Mouse (Mus musculus): ENCODE results near the gene Ssr1. TPM values are rescaled to one million over a fixed set of nuclear protein-coding genes. Genes with fewer than 3 reads are reported as not detected.

The Ssr1 gene
- polyA plus RNA-seq, 1 experiment, result 29.4 TPM

DNA sequence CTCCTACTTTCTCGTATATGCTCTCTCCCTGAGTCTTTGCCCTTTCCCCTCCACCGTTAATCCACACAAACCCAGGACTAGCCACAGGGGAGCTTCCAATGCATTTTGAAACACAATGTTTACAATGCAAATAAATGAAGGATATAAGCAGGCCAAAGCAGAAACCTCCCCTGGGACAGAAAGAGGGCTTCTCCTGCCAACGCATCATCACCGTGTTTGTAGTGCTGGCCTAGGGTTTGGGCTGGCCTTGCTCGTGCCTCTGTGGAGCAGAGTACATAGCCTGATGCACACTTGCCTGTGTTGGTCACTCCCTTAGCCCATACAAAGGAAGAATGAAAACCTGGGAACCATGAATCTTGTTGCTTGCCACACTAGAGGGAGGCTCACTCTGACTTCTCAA is 53.4 kb downstream of the Ssr1 start:
- H3K36me3 ChIP-seq (replicated peaks; ENCODE audit: low read length), result peaks cover 100% of the 10 kb centered on the region
- no peaks in the 10 kb centered on the region for H3K27me3 ChIP-seq (replicated peaks)
- peaks cover 49% of the 10 kb centered on the region for H3K4me1 ChIP-seq
- H3K9me3 ChIP-seq, result no peaks in the 10 kb centered on the region
- H3K4me3 ChIP-seq (replicated peaks), result no peak overlapping the region
- no peak for TF ChIP-seq FLI1 (IDR thresholded peaks at IDR 0.05; ENCODE audit: low read length)
- TF ChIP-seq GATA1 (IDR thresholded peaks at IDR 0.05; ENCODE audit: borderline replicate concordance, low read length), result no peak

DNA sequence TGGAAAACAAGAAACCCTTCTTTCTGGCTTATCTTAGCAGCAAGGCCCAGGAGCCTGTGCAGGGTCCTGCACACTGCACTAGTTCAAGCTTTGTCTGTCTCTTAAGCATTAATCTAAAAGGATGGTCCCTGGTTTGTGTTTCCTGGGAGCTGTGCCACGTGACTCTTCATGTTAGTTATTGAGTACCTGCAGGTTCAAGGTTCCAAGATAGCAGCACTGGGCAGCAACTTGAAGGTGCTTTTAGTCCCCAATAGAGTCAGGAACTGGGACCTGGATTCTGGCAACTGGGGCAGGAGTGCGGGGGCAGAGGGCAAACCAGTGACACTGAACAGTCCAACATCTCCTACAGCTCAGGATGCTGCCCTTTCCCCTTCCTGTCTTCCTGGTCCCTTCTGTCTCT is 53.9 kb downstream of the Ssr1 start:
- TF ChIP-seq FLI1 (IDR thresholded peaks at IDR 0.05; ENCODE audit: low read length), result no peak
- TF ChIP-seq GATA1 (IDR thresholded peaks at IDR 0.05; ENCODE audit: borderline replicate concordance, low read length), result no peak
- Histone ChIP-seq H3K27me3 (replicated peaks) (no peaks in the 10 kb centered on the region), H3K4me1 (peaks cover 46% of the 10 kb centered on the region), H3K4me3 (replicated peaks) (no peak overlapping the region), H3K36me3 (replicated peaks; ENCODE audit: low read length) (peaks cover 100% of the 10 kb centered on the region), H3K9me3 (no peaks in the 10 kb centered on the region)

DNA sequence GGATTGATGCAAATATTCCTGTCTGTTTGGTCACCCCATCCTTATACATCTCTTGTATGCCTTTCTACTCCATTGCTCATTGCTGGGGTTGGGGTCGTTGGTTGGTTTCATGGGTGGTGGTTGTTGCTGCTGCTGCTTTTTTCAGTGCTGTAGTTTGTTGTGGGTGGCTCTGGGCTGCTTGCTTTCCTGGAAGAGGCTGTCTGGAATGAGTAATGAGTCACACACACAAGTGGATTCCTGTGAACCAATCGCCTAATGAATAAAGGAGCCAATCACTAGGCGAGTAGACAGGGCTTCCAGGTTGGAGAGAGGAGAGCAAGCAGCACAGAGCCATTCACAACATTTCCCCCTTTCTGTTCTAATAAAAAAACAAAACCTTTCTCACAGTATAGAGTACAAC is 57.7 kb downstream of the Ssr1 start:
- H3K27me3 ChIP-seq (replicated peaks), result no peaks in the 10 kb centered on the region
- H3K4me3 ChIP-seq (replicated peaks), result no peak overlapping the region
- TF ChIP-seq FLI1 (IDR thresholded peaks at IDR 0.05; ENCODE audit: low read length) (no peak), GATA1 (IDR thresholded peaks at IDR 0.05; ENCODE audit: borderline replicate concordance, low read length) (no peak)
- H3K36me3 ChIP-seq (replicated peaks; ENCODE audit: low read length), result peaks cover 100% of the 10 kb centered on the region
- H3K9me3 ChIP-seq, result no peaks in the 10 kb centered on the region
- H3K4me1 ChIP-seq, result peaks cover 22% of the 10 kb centered on the region

DNA sequence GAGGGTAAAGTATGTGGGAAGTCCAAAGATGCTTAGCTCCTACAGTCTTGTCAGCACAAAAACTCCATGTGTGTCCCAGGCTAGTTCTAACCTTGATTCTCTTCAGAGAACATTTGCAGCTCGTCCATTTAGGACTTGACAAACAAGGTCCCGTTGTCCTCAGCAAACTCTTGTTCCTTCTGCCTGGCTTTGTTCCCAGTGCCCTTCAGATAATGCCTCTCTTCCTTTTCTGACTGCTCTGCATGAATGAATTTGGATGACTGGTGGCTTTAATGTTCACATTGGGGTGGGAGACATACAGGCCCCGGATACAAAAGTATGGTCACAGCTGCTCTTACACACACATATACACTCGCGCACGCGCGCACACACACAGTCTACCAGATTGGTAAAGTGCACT is 59.1 kb downstream of the Ssr1 start:
- Histone ChIP-seq H3K27me3 (replicated peaks) (no peaks in the 10 kb centered on the region), H3K36me3 (replicated peaks; ENCODE audit: low read length) (peaks cover 100% of the 10 kb centered on the region)
- TF ChIP-seq FLI1 (IDR thresholded peaks at IDR 0.05; ENCODE audit: low read length) (no peak), GATA1 (IDR thresholded peaks at IDR 0.05; ENCODE audit: borderline replicate concordance, low read length) (no peak)

DNA sequence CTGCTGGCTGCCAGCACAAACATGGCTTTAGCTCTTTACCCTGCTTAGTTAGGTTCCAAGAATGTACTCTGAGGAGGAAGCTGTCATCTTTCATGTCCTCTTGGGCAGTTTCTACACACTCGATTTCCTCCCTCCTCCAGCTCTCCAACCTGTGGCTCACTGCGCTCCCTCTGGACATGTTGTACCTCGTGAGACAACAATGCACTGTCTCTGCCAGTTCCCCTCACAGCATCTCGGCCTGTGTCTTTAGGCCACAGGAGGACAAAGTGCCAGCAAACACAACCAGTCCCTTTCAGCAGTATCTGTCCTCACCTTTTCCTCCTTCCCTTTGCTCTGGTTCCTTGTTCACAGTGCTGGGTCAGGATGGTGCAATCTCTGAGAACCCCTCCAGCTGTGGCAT is 59.9 kb downstream of the Ssr1 start:
- Histone ChIP-seq H3K36me3 (replicated peaks; ENCODE audit: low read length) (peaks cover 100% of the 10 kb centered on the region), H3K9me3 (no peaks in the 10 kb centered on the region), H3K4me3 (replicated peaks) (no peak overlapping the region), H3K4me1 (peaks cover 18% of the 10 kb centered on the region), H3K27me3 (replicated peaks) (no peaks in the 10 kb centered on the region)
- TF ChIP-seq GATA1 (IDR thresholded peaks at IDR 0.05; ENCODE audit: borderline replicate concordance, low read length), result no peak
- TF ChIP-seq FLI1 (IDR thresholded peaks at IDR 0.05; ENCODE audit: low read length), result no peak

More for the DNA sequence above, 59.1 kb downstream of the Ssr1 start:
- no peak overlapping the region for H3K4me3 ChIP-seq (replicated peaks)
- no peaks in the 10 kb centered on the region for H3K9me3 ChIP-seq
- peaks cover 16% of the 10 kb centered on the region for H3K4me1 ChIP-seq

DNA sequence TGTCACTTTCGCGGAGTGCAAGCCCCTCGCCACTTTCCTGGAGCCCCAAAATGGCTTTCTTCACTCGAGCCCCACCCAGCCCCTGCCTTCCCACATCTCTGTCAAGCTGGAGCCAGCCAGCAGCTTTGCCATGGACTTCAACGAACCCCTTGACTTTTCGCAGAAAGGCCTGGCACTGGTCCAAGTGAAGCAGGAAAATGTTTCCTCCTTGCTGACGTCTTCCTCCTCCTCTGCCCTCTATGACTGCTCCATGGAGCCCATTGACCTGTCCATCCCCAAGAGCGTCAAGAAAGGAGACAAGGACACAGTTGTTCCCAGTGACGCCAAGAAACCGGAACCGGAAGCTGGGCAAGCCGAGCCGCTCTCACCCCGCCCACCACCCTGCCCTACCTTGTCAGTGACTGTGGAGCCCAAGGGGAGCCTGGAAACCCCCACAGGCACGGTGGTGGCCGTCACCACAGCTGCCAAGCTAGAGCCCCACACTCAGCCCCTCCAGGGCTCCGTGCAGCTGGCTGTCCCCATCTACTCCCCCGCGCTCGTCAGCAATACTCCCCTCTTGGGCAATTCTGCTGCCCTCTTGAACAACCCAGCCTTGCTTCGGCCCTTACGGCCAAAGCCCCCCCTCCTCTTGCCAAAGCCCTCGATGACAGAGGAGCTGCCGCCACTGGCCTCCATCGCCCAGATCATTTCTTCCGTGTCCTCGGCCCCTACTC is 62.7 kb downstream of the Ssr1 start:
- Histone ChIP-seq H3K4me3 (replicated peaks) (no peak overlapping the region), H3K27me3 (replicated peaks) (no peaks in the 10 kb centered on the region), H3K9me3 (no peaks in the 10 kb centered on the region), H3K36me3 (replicated peaks; ENCODE audit: low read length) (peaks cover 100% of the 10 kb centered on the region), H3K4me1 (peaks cover 21% of the 10 kb centered on the region)
- TF ChIP-seq FLI1 (IDR thresholded peaks at IDR 0.05; ENCODE audit: low read length) (no peak), GATA1 (IDR thresholded peaks at IDR 0.05; ENCODE audit: borderline replicate concordance, low read length) (no peak)

DNA sequence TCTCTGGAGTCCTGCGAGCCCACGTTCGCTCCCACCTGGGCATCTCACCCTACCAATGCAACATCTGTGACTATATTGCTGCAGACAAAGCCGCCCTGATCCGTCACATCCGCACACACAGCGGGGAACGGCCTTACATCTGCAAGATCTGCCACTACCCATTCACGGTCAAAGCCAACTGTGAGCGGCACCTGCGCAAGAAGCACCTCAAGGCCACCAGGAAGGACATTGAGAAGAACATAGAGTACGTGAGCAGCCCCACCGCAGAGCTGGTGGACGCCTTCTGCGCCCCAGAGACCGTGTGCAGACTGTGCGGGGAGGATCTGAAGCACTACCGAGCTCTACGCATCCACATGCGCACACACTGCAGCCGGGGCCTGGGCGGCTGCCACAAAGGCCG is 63.4 kb downstream of the Ssr1 start:
- no peaks in the 10 kb centered on the region for H3K9me3 ChIP-seq
- peaks cover 21% of the 10 kb centered on the region for H3K4me1 ChIP-seq
- H3K4me3 ChIP-seq (replicated peaks), result no peak overlapping the region
- TF ChIP-seq GATA1 (IDR thresholded peaks at IDR 0.05; ENCODE audit: borderline replicate concordance, low read length) (no peak), FLI1 (IDR thresholded peaks at IDR 0.05; ENCODE audit: low read length) (no peak)
- peaks cover 100% of the 10 kb centered on the region for H3K36me3 ChIP-seq (replicated peaks; ENCODE audit: low read length)
- H3K27me3 ChIP-seq (replicated peaks), result no peaks in the 10 kb centered on the region

DNA sequence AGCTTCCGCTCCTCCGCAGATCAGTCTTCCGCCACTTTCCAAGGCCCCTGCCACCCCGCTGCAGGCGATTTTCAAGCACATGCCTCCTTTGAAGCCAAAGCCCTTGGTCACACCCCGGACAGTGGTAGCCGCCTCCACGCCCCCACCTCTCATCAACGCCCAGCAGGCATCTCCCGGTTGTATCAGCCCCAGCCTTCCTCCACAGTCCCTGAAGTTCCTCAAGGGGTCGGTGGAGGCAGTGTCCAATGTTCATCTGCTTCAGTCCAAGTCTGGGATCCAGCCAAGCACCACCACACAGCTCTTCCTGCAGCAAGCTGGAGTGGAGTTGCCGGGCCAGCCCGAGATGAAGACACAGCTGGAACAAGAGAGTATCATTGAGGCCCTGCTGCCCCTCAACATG is 63.9 kb downstream of the Ssr1 start:
- Histone ChIP-seq H3K27me3 (replicated peaks) (no peaks in the 10 kb centered on the region), H3K4me3 (replicated peaks) (no peak overlapping the region), H3K4me1 (peaks cover 21% of the 10 kb centered on the region), H3K36me3 (replicated peaks; ENCODE audit: low read length) (peaks cover 100% of the 10 kb centered on the region), H3K9me3 (no peaks in the 10 kb centered on the region)
- TF ChIP-seq GATA1 (IDR thresholded peaks at IDR 0.05; ENCODE audit: borderline replicate concordance, low read length), result no peak
- no peak for TF ChIP-seq FLI1 (IDR thresholded peaks at IDR 0.05; ENCODE audit: low read length)

DNA sequence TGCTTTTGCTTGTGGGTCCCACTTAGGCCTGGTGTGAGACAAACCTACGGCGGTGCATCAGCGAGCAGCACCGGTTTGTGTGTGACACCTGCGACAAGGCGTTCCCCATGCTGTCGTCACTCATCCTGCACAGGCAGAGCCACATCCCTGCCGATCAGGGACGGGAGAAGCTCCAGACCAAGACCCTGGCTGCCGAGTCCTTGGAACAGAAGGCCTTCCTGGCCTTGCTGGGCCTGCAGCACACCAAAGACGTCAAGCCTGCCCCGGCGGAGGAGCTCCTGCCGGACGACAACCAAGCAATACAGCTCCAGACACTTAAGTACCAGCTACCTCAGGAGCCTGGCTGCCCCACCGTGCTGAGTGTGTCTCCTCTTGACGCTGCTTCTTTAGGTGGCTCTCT is 64.5 kb downstream of the Ssr1 start:
- H3K4me1 ChIP-seq, result peaks cover 21% of the 10 kb centered on the region
- no peak overlapping the region for H3K4me3 ChIP-seq (replicated peaks)
- no peaks in the 10 kb centered on the region for H3K9me3 ChIP-seq
- H3K36me3 ChIP-seq (replicated peaks; ENCODE audit: low read length), result peaks cover 100% of the 10 kb centered on the region
- H3K27me3 ChIP-seq (replicated peaks), result no peaks in the 10 kb centered on the region
- no peak for TF ChIP-seq GATA1 (IDR thresholded peaks at IDR 0.05; ENCODE audit: borderline replicate concordance, low read length)
- no peak for TF ChIP-seq FLI1 (IDR thresholded peaks at IDR 0.05; ENCODE audit: low read length)

DNA sequence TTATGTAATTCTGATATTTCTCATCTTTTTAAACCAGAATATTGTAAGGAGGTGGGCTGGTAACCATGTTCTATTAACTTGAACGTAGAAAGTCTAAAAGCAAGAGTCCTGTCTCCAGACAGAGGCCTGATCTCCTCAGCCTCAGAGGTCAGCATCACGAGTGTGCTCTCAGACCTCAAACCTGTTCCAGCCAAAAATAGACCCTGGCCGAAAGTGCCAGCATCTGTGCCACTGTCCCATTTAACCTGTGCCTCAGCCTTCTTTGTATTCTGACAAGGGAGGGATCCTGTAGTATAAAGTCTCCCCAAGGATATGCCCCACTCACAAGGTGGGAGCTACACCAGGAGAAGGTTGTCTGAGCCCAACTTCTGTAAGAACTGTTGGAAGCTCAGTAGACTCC is 67.6 kb downstream of the Ssr1 start:
- H3K36me3 ChIP-seq (replicated peaks; ENCODE audit: low read length), result peaks cover 100% of the 10 kb centered on the region
- H3K9me3 ChIP-seq, result no peaks in the 10 kb centered on the region
- no peak overlapping the region for H3K4me3 ChIP-seq (replicated peaks)
- no peaks in the 10 kb centered on the region for H3K27me3 ChIP-seq (replicated peaks)
- H3K4me1 ChIP-seq, result peaks cover 12% of the 10 kb centered on the region; the same call in 1 of the 2 replicates
- no peak for TF ChIP-seq FLI1 (IDR thresholded peaks at IDR 0.05; ENCODE audit: low read length)
- TF ChIP-seq GATA1 (IDR thresholded peaks at IDR 0.05; ENCODE audit: borderline replicate concordance, low read length), result no peak

Data from megakaryocyte, embryonic 14.5 days (primary cell).